18 mouse cellular contexts compared by ENCODE assay signal in genomic region chrX:18451559-18451958, GRCm38 (mm10). TPM values are rescaled to one million over a fixed set of nuclear protein-coding genes. Genes with fewer than 3 reads are reported as not detected.
DNase-seq lines count a peak whose midpoint lies in the region; ATAC-seq lines count a peak whose summit lies in the region.
"Had no signal": no experiment of that assay in that cellular context is flagged by ENCODE, and none has a peak within 500 bp of the region (broad histone marks: within the 10 kb centered on the region; RNA-seq: fewer than 3 reads in every experiment).

No protein-coding gene starts in this region.

- no peak for ATAC-seq in heart, embryonic 11.5 days (replicated peaks; ENCODE audit: insufficient number of reproducible peaks, low FRiP score, low TSS enrichment)
- ATAC-seq: inflammation-experienced regulatory T-cells, adult 6 months had no signal

- DNase-seq in layer of hippocampus, adult 11-12 months (ENCODE audit: low spot score): peak; percentile 21
- DNase-seq in layer of hippocampus, postnatal 25 days (ENCODE audit: extremely low spot score in 1 of 2, low spot score in 1 of 2): no peak
- peak; percentile 53 for DNase-seq in cerebellum, adult 11-12 months
- DNase-seq in cerebellum, postnatal 14 days: peak; percentile 28 to 32
- DNase-seq in layer of hippocampus, postnatal 10 days (ENCODE audit: low spot score in 2 of 2): peak; percentile 6 to 23
- DNase-seq in kidney, postnatal 25 days: no peak
- DNase-seq: adrenal gland, adult 2 months; lung, postnatal 14 days had no signal

- H3K27ac ChIP-seq in heart, embryonic 11.5 days (ENCODE audit: low read depth, low read length): no peak overlapping the region
- H3K27ac ChIP-seq: heart, embryonic 13.5 days; limb, embryonic 12.5 days; liver, embryonic 14.5 days had no signal

- WGBS in heart, embryonic 11.5 days (ENCODE audit: insufficient replicate concordance): 47% methylated on average over 1 of the region's 1 CpGs

- H3K9ac ChIP-seq in heart, embryonic 11.5 days (ENCODE audit: low read depth, low read length): no peak overlapping the region
- H3K9ac ChIP-seq: heart, embryonic 13.5 days; limb, embryonic 12.5 days; liver, embryonic 14.5 days had no signal

- no peak overlapping the region for H3K4me2 ChIP-seq in heart, embryonic 11.5 days
- H3K4me2 ChIP-seq: heart, embryonic 13.5 days; limb, embryonic 12.5 days; midbrain, embryonic 11.5 days had no signal

- H3K27me3 ChIP-seq in heart, embryonic 11.5 days (ENCODE audit: control insufficient read depth, insufficient read depth, low read length): no peaks in the 10 kb centered on the region
- H3K27me3 ChIP-seq: heart, embryonic 13.5 days; limb, embryonic 12.5 days had no signal

- no peak overlapping the region for H3K4me3 ChIP-seq in heart, embryonic 11.5 days (ENCODE audit: low read depth, low read length)
- H3K4me3 ChIP-seq: heart, embryonic 13.5 days; limb, embryonic 12.5 days; myocyte had no signal

- H3K9me3 ChIP-seq in heart, embryonic 11.5 days (replicated peaks; ENCODE audit: control insufficient read depth, low read length): no peaks in the 10 kb centered on the region
- H3K9me3 ChIP-seq: heart, embryonic 13.5 days; limb, embryonic 12.5 days had no signal

- no peaks in the 10 kb centered on the region for H3K4me1 ChIP-seq in heart, embryonic 11.5 days (ENCODE audit: control insufficient read depth, insufficient read depth, low read length)
- H3K4me1 ChIP-seq: heart, embryonic 13.5 days; limb, embryonic 12.5 days had no signal

- H3K36me3 ChIP-seq in heart, embryonic 11.5 days (ENCODE audit: control insufficient read depth, insufficient read depth, low read length): no peaks in the 10 kb centered on the region
- H3K36me3 ChIP-seq: heart, embryonic 13.5 days; limb, embryonic 12.5 days had no signal

RNA-seq across cellular contexts. Expression of gene 4930578C19Rik, which starts 9.6 kb away (rescaled TPM):
- total RNA-seq in layer of hippocampus, postnatal 25 days (2021): 1 to 10 TPM; 1.0 to 1.2 TPM
- total RNA-seq in layer of hippocampus, postnatal 10 days (2021): 1 to 10 TPM; 1.9 to 2.2 TPM
- 0.13 TPM in 1 of 2 replicates, not detected in the other for polyA plus RNA-seq in heart, embryonic 11.5 days (2014; fragmentation: Nextera tagmentation; extraction: Ambion mirVana)
- total RNA-seq: ES-E14; hematopoietic stem cell, adult 5-6 weeks; neutrophil, adult 5-6 weeks had no signal
- polyA plus RNA-seq: inflammation-experienced regulatory T-cells, adult 6 months; liver, embryonic 14.5 days; myocyte had no signal

Comparison
In these comparisons a context has a peak if more than half of its experiments do, and no peak if none do; other contexts are left out.
1. DNase-seq: peak in layer of hippocampus, adult 11-12 months (single experiment), cerebellum, adult 11-12 months (single experiment), cerebellum, postnatal 14 days (2 of 2) and layer of hippocampus, postnatal 10 days (2 of 2); none in layer of hippocampus, postnatal 25 days (0 of 2) and kidney, postnatal 25 days (0 of 2).